Mouse (Mus musculus) C2C12 (cell line): ENCODE measurements at regions not wholly inside any gene's neighbourhood (a gene's known extent, or its start where the extent isn't known, plus 50 kb on each side); places are given as distances from the start of the nearest gene placed in this dataset.

Experiments used
- CTCF ChIP-seq: IDR thresholded peaks from one replicate; pipeline ENCODE4 v1.5.1; 2011; ENCODE audit not compliant: control insufficient read depth, insufficient read depth, insufficient read length
- FOSL1 ChIP-seq: IDR thresholded peaks from one replicate; pipeline ENCODE4 v1.8.0; 2011; ENCODE audit warnings: mild to moderate bottlenecking, low read length; ENCODE audit not compliant: poor library complexity, insufficient read depth, severe bottlenecking
- MAX ChIP-seq: IDR thresholded peaks from one replicate; pipeline ENCODE4 v1.6.1; 2011; ENCODE audit warnings: mild to moderate bottlenecking, control low read depth
- MYOG ChIP-seq: IDR thresholded peaks from one replicate; pipeline ENCODE4 v1.6.1; 2011; ENCODE audit not compliant: control insufficient read depth, insufficient read length; ENCODE audit errors: extremely low read depth
- USF1 ChIP-seq: IDR thresholded peaks from one replicate; pipeline ENCODE4 v1.6.1; 2011; ENCODE audit warnings: low read depth, mild to moderate bottlenecking, control low read depth, moderate library complexity

GRCm38 (mm10) chr4:56686141-56686540 is 53.7 kb upstream of the Gm26657 start:
- TF ChIP-seq CTCF (no peak), MAX (no peak), USF1 (no peak), MYOG (no peak), FOSL1 (no peak)
